Mouse (Mus musculus) neural tube, embryonic 12.5 days (tissue): ENCODE data around the gene Oscar. TPM values are rescaled to one million over a fixed set of nuclear protein-coding genes. Genes with fewer than 3 reads are reported as not detected.
A peak's percentile ranks its signal among the peaks of the same experiment; 100 is the strongest.

ENCODE experiments used
- ATAC-seq: fragments of 200-750 bp; cut with Nextera tagmentation; 2 replicates; pipeline ENCODE4 v1.8.0; 2017; ENCODE audit warnings: low read depth, mild to moderate bottlenecking, moderate TSS enrichment, moderate library complexity; ENCODE audit not compliant: low FRiP score
- H3K27ac ChIP-seq: fragments of 300-500 bp; sonication (generic); 2 replicates; pipeline ENCODE4 v1.5.1; 2016
- H3K27me3 ChIP-seq: fragments of 300-500 bp; sonication (generic); replicated peaks from 2 replicates; pipeline ENCODE4 v1.6.1; 2016; ENCODE audit warnings: mild to moderate bottlenecking
- H3K36me3 ChIP-seq: fragments of 300-500 bp; sonication (generic); 2 replicates; pipeline ENCODE4 v1.6.1; 2016; ENCODE audit warnings: mild to moderate bottlenecking
- H3K4me1 ChIP-seq: fragments of 300-500 bp; sonication (generic); 2 replicates; pipeline ENCODE4 v1.6.1; 2016
- H3K4me2 ChIP-seq: fragments of 300-500 bp; sonication (generic); replicated peaks from 2 replicates; pipeline ENCODE4 v1.6.1; 2016; ENCODE audit warnings: mild to moderate bottlenecking
- H3K4me3 ChIP-seq: fragments of 300-500 bp; sonication (generic); 2 replicates; pipeline ENCODE4 v1.5.1; 2016
- H3K9ac ChIP-seq: fragments of 300-500 bp; sonication (generic); 2 replicates; pipeline ENCODE4 v1.6.1; 2016; ENCODE audit warnings: mild to moderate bottlenecking
- H3K9me3 ChIP-seq: fragments of 300-500 bp; sonication (generic); 2 replicates; pipeline ENCODE4 v1.6.1; 2016; ENCODE audit warnings: mild to moderate bottlenecking
- WGBS: fragments of 180-500 bp; shearing (Covaris S2); methylation state at CpG from one replicate; pipeline ENCODE4 v1.1.7; 2016; 5-methylcytosine and 5-hydroxymethylcytosine counted together
- polyA plus RNA-seq: library from polyadenylated mRNA; unstranded; fragments of >200 nt; fragmentation: Nextera tagmentation; extraction: Ambion mirVana; gene quantifications from 2 replicates; pipeline ENCODE4 v1.2.1, GENCODE M21; 2016

The Oscar gene
- 0.24 and 0.29 TPM in 2 replicates for polyA plus RNA-seq

GRCm38 (mm10) chr7:3616057-3616388 lies at the start of gene Oscar:
Gene Oscar (minus strand): TSS chr7:3616157.
- 82% methylated on average over 4 of the region's 4 CpGs for WGBS
- H3K4me3 ChIP-seq, result peak within 1 kb of the TSS; percentile 72
- ATAC-seq, result no peak
- no peaks in the 10 kb centered on the region for H3K27me3 ChIP-seq
- H3K4me2 ChIP-seq, result peak within 1 kb of the TSS; percentile 87
- H3K36me3 ChIP-seq, result peaks cover 19% of the 10 kb centered on the region
- H3K9ac ChIP-seq, result no peak within 1 kb of the TSS
- no peaks in the 10 kb centered on the region for H3K9me3 ChIP-seq
- H3K4me1 ChIP-seq, result peaks cover 4% of the 10 kb centered on the region; the same call in 1 of the 2 replicates
- no peak within 1 kb of the TSS for H3K27ac ChIP-seq

DNA sequence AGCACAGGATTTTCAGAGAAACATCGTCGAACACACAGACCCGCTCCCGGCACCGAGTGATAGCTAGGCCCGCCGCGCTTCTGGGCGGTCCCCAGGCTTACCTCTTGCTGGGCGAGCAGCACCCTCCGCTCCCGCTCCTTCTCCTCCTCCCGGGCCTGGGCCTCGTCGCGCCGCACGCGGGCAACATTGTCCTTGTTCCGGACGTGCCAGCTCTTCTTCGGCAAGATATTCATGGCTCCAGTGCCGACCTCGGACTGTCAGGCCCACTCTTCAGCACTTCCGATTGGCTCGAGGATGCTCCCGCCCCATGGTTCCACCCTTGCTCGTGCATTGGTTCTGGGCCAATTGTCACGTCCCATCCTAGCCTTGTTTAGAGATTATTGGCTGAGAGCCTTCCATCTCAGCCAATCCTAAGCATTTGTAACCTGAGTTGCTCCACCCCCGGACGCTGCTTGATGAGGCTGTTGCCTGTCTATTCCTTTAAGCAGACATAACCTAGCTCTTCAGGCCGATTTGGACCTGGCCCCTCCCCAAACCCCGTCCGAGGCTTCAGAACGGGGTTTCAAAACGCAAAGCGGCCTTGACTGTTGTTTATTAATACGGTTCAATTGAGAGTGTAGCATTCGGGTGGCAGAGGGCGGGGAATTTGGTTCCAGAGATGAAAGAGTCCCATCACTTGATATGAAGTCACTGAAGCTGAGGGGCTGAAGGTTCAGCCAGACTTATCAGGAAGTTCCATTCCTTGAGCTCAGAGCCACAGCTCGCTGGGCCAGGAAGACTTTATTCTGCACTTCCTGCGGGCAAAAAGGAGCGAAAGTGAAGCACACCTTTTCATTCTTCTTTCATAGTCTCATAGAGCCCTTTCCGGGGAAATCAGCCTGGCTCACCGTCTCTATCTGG lies 49.5 kb upstream of the Oscar start, which contains the start of gene Leng1:
TSS of gene Leng1 (minus strand) at position 626 of the 900 bp plus-strand sequence.
- peak within 1 kb of the TSS; percentile 77 for H3K4me2 ChIP-seq
- H3K27me3 ChIP-seq, result no peaks in the 10 kb centered on the region
- H3K9ac ChIP-seq, result peak within 1 kb of the TSS; percentile 79
- peak; percentile 98 for ATAC-seq
- H3K36me3 ChIP-seq, result peaks cover 30% of the 10 kb centered on the region
- peak within 1 kb of the TSS; percentile 69 for H3K4me3 ChIP-seq
- H3K9me3 ChIP-seq, result no peaks in the 10 kb centered on the region
- WGBS, result 5% methylated on average over 45 of the region's 45 CpGs
- peak within 1 kb of the TSS; percentile 62; the same call in 1 of the 2 replicates for H3K27ac ChIP-seq
- peaks cover 15% of the 10 kb centered on the region for H3K4me1 ChIP-seq

GRCm38 (mm10) chr7:3664524-3665214 lies 48.7 kb upstream of the Oscar start:
- WGBS, result 34% methylated on average over 15 of the region's 15 CpGs
- ATAC-seq, result peak; percentile 39
- Histone ChIP-seq H3K36me3 (peaks cover 38% of the 10 kb centered on the region), H3K9me3 (no peaks in the 10 kb centered on the region), H3K27me3 (no peaks in the 10 kb centered on the region), H3K4me3 (peak overlapping the region; percentile 69), H3K9ac (peak overlapping the region; percentile 79), H3K27ac (peak overlapping the region; percentile 62; the same call in 1 of the 2 replicates), H3K4me1 (peaks cover 15% of the 10 kb centered on the region), H3K4me2 (peak overlapping the region; percentile 77)

GRCm38 (mm10) chr7:3658578-3658977 lies 42.6 kb upstream of the Oscar start:
- ATAC-seq, result no peak
- H3K36me3 ChIP-seq, result peaks cover 98% of the 10 kb centered on the region
- 97% methylated on average over 14 of the region's 14 CpGs for WGBS

DNA sequence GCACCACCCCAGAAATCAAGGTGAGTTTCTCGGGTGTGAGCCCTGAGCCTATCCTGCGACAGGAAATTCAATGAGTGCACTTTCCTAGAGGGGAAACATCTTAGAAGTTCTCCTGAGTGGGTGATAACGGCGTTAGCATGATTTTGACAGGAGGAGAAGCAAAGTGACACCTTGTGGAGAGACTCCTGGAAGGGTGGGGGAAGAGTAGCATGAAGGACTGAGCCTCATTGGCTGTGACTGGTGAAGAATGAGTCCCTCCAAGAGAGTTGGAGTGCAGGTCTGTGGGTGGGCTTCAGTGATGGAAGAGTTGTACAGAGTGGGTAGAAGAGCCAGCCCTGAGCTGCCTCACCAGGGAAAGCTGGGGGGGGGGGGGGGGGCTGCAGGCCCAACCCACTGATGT lies 41.0 kb upstream of the Oscar start:
- Histone ChIP-seq H3K36me3 (peaks cover 98% of the 10 kb centered on the region), H3K27me3 (no peaks in the 10 kb centered on the region), H3K9me3 (no peaks in the 10 kb centered on the region), H3K4me3 (no peak overlapping the region), H3K4me2 (no peak overlapping the region), H3K9ac (no peak overlapping the region), H3K27ac (no peak overlapping the region), H3K4me1 (no peaks in the 10 kb centered on the region)
- ATAC-seq, result no peak
- WGBS, result 93% methylated on average over 4 of the region's 4 CpGs

More at GRCm38 (mm10) chr7:3658578-3658977, 42.6 kb upstream of the Oscar start:
- H3K4me3 ChIP-seq, result no peak overlapping the region
- no peaks in the 10 kb centered on the region for H3K27me3 ChIP-seq
- no peak overlapping the region for H3K4me2 ChIP-seq
- no peaks in the 10 kb centered on the region for H3K9me3 ChIP-seq
- no peak overlapping the region for H3K27ac ChIP-seq
- H3K9ac ChIP-seq, result no peak overlapping the region
- peaks cover 2% of the 10 kb centered on the region for H3K4me1 ChIP-seq

DNA sequence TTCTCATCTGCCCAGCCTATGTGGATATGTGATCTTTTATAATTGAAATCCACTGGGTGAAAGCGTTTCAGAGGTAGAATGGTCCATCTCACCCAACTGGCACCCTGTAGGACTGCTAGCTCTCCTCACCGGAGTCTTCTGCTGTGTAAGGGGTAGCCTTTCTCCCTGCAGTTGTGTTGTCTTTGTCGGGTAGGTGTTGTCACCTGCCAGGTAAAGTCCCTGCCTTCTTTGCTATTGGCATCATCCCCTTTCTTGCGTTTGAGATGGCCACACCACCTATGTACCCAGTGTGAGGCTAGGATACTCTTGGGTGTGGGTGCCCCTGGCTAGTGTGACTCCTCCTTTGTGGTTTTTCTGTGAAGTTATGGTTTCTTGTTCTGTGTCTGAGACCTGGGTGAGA lies 30.7 kb upstream of the Oscar start:
- Histone ChIP-seq H3K4me2 (peak overlapping the region; percentile 95), H3K27me3 (no peaks in the 10 kb centered on the region), H3K9me3 (no peaks in the 10 kb centered on the region), H3K36me3 (peaks cover 20% of the 10 kb centered on the region), H3K27ac (no peak overlapping the region), H3K4me1 (peaks cover 34% of the 10 kb centered on the region), H3K9ac (peak overlapping the region; percentile 98), H3K4me3 (peak overlapping the region; percentile 90)
- WGBS, result 71% methylated on average over 4 of the region's 4 CpGs
- no peak for ATAC-seq

- Histone ChIP-seq H3K4me1 (peaks cover 34% of the 10 kb centered on the region), H3K36me3 (peaks cover 20% of the 10 kb centered on the region), H3K9ac (peak overlapping the region; percentile 98), H3K4me2 (peak overlapping the region; percentile 95), H3K27me3 (no peaks in the 10 kb centered on the region), H3K27ac (no peak overlapping the region), H3K4me3 (peak overlapping the region; percentile 90), H3K9me3 (no peaks in the 10 kb centered on the region)
- WGBS, result 32% methylated on average over 9 of the region's 9 CpGs
- no peak for ATAC-seq
Observed at GRCm38 (mm10) chr7:3646188-3646587, 30.2 kb upstream of the Oscar start.

DNA sequence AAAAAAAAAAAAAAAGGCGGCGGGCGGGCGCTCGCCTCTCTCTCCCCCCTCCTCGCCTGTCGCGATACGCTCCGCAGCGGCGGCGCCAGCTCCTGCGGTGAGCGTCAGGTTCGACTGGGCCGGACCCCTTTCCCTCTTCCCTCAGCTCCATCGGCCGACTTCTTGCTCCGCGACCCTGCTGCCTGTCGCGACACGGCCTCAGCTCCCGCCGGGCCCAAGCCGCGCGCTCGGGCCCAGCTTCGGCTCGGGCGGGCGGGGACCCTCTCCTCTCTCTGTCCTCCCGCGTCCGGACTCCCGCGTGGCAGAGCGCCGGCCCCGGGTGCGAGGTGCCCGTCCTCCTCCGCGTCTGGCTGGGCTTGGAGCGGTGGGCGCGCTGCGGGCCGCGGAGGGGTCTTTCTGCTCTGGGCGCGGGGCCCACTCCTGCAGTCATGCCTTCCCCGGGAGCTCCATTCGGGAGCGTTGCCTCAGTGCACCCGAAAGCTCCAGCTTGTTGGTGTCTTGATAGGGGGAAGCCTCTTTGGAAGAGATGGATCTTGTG lies 29.6 kb upstream of the Oscar start:
- Histone ChIP-seq H3K27me3 (no peaks in the 10 kb centered on the region), H3K9ac (peak overlapping the region; percentile 98), H3K4me1 (peaks cover 34% of the 10 kb centered on the region), H3K4me2 (peak overlapping the region; percentile 95), H3K27ac (peak overlapping the region; percentile 89), H3K4me3 (peak overlapping the region; percentile 90), H3K36me3 (peaks cover 20% of the 10 kb centered on the region), H3K9me3 (no peaks in the 10 kb centered on the region)
- WGBS, result under 1% methylated on average over 58 of the region's 58 CpGs
- peak; percentile 3 for ATAC-seq

DNA sequence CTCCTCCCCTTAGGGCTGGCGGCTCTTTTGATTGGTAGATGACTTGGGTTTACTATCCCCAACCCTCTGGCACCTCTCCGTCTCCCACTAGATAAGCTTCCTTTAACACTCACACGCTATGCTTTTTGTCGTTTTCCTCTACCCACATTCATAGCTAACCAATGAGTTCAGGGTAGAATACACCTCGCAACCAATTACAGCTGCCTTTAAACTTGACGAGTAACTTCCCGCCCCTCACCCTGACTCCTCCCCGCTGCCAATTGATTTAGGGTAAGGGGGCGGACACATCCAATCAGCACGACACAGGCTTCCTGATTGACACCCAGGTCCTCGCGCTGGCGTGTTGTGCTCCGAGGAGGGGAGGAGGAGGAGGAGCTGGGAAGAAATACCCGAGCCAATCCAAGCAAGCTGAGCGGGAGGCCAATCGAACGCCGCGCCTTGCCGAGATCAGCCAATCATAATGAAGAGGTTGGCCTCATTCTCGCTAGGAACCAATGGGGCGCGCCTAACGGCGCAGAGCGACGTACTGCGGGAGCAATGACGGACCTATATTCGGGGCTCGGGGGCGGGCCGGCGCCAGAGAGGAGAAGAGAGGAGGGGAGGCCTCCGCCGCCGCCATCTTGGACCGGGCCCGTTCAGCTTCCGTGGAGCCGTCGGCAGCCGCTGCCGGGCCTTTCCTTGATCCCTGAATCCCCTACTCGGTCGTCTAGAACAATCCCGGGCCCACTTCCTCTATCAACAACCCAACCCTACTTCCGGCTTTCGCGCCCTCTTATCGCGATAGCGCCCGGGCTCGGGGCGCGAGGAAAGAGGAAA lies 28.9 kb upstream of the Oscar start, which contains the start of gene Cnot3:
TSS of gene Cnot3 (plus strand) at position 597 of the 816 bp plus-strand sequence.
- WGBS, result under 1% methylated on average over 54 of the region's 58 CpGs
- Histone ChIP-seq H3K36me3 (peaks cover 21% of the 10 kb centered on the region), H3K4me3 (peak within 1 kb of the TSS; percentile 90), H3K9ac (peak within 1 kb of the TSS; percentile 98), H3K27ac (peak within 1 kb of the TSS; percentile 89), H3K9me3 (no peaks in the 10 kb centered on the region), H3K4me1 (peaks cover 34% of the 10 kb centered on the region), H3K4me2 (peak within 1 kb of the TSS; percentile 95), H3K27me3 (no peaks in the 10 kb centered on the region)
- peak; percentile 99 for ATAC-seq

- Histone ChIP-seq H3K27ac (no peak overlapping the region), H3K36me3 (peaks cover 27% of the 10 kb centered on the region), H3K9me3 (no peaks in the 10 kb centered on the region), H3K27me3 (no peaks in the 10 kb centered on the region), H3K4me2 (peak overlapping the region; percentile 65), H3K4me3 (peak overlapping the region; percentile 34), H3K9ac (no peak overlapping the region), H3K4me1 (peaks cover 34% of the 10 kb centered on the region)
- ATAC-seq, result no peak
- WGBS, result under 1% methylated on average over 11 of the region's 11 CpGs
Observed at GRCm38 (mm10) chr7:3644348-3644671, 28.4 kb upstream of the Oscar start.

DNA sequence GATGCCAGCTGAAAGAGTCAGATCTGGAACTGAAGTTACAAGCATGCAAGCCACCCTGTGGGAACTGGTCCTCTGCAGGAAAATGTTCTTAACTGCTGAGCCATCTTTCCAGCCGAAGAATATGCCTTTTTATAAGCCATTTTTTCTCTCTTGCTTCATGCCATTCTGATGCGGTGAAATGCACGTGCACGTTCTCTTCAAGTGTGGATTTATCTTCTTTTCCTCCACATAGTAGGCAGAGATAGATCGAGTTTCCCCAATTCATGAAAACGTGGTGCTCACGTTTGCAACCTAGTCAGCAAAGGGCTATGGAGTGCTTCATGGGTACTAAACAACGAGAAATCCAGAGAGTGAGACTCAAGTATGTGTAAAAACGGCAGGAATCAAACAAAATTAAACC lies 27.9 kb upstream of the Oscar start:
- no peaks in the 10 kb centered on the region for H3K9me3 ChIP-seq
- no peak overlapping the region for H3K27ac ChIP-seq
- peaks cover 32% of the 10 kb centered on the region for H3K4me1 ChIP-seq
- peak overlapping the region; percentile 34 for H3K4me3 ChIP-seq
- H3K27me3 ChIP-seq, result no peaks in the 10 kb centered on the region
- peaks cover 28% of the 10 kb centered on the region for H3K36me3 ChIP-seq
- ATAC-seq, result no peak
- peak overlapping the region; percentile 65 for H3K4me2 ChIP-seq
- H3K9ac ChIP-seq, result no peak overlapping the region
- 26% methylated on average over 9 of the region's 9 CpGs for WGBS
